Comparison of ENCODE assay signal across 21 mouse cellular contexts in genomic region chr2:173079766-173080549, GRCm38 (mm10). TPM values are rescaled to one million over a fixed set of nuclear protein-coding genes. Genes with fewer than 3 reads are reported as not detected.
DNase-seq lines count a peak whose midpoint lies in the region; ATAC-seq lines count a peak whose summit lies in the region.
"Had no signal": no experiment of that assay in that cellular context is flagged by ENCODE, and none has a peak within 500 bp of the region (broad histone marks: within the 10 kb centered on the region; RNA-seq: fewer than 3 reads in every experiment).

No protein-coding gene starts in this region.

- no peak overlapping the region for H3K4me2 ChIP-seq in heart, embryonic 13.5 days
- no peak overlapping the region for H3K4me2 ChIP-seq in intestine, embryonic 16.5 days (ENCODE audit: low read depth, low read length)
- H3K4me2 ChIP-seq in intestine, embryonic 15.5 days (replicated peaks), result no peak overlapping the region
- H3K4me2 ChIP-seq: embryonic facial prominence, embryonic 15.5 days; kidney, embryonic 15.5 days; midbrain, embryonic 13.5 days had no signal

- WGBS in heart, embryonic 13.5 days, result 37% methylated on average over 10 of the region's 10 CpGs
- 54% methylated on average over 10 of the region's 10 CpGs for WGBS in intestine, embryonic 16.5 days
- 58% methylated on average over 10 of the region's 10 CpGs for WGBS in intestine, embryonic 15.5 days

- intact Hi-C loops in gastrocnemius, postnatal 36 days (cut with DNase I), result loop anchor here (5.0 kb wide), 1 partner anchor 38 kb away; no protein-coding TSS in a partner anchor
- intact Hi-C loops in heart, postnatal 10 days (cut with DNase I), result loop anchor here (2.0 to 10.0 kb wide), 3 partner anchors 35 to 605 kb away; partner anchors contain the start of gene Fam209

- peak; percentile 34 for DNase-seq in gastrocnemius, adult 18-20 months (ENCODE audit: low spot score)
- DNase-seq in gastrocnemius, postnatal 36 days, result no peak
- no peak for DNase-seq in heart, postnatal 10 days
- DNase-seq in 416B (ENCODE audit: low read depth), result peak; percentile 11
- DNase-seq in spleen, postnatal 36 days (ENCODE audit: low spot score in 2 of 2), result no peak

- no peak overlapping the region for H3K4me3 ChIP-seq in heart, embryonic 13.5 days
- H3K4me3 ChIP-seq in intestine, embryonic 16.5 days (ENCODE audit: low read length), result no peak overlapping the region
- no peak overlapping the region for H3K4me3 ChIP-seq in intestine, embryonic 15.5 days (replicated peaks)
- H3K4me3 ChIP-seq: embryonic facial prominence, embryonic 15.5 days; hindbrain, embryonic 10.5 days; kidney, embryonic 15.5 days; midbrain, embryonic 13.5 days had no signal

- H3K9me3 ChIP-seq in heart, embryonic 13.5 days, result no peaks in the 10 kb centered on the region; the same call in 1 of the 2 replicates
- H3K9me3 ChIP-seq in intestine, embryonic 16.5 days (ENCODE audit: control insufficient read depth, low read length), result no peaks in the 10 kb centered on the region
- no peaks in the 10 kb centered on the region for H3K9me3 ChIP-seq in intestine, embryonic 15.5 days
- H3K9me3 ChIP-seq: embryonic facial prominence, embryonic 15.5 days; hindbrain, embryonic 10.5 days; kidney, embryonic 15.5 days; midbrain, embryonic 13.5 days had no signal

- H3K27me3 ChIP-seq in heart, embryonic 13.5 days (replicated peaks), result no peaks in the 10 kb centered on the region
- no peaks in the 10 kb centered on the region for H3K27me3 ChIP-seq in intestine, embryonic 16.5 days (replicated peaks; ENCODE audit: control insufficient read depth, insufficient read depth, low read length)
- H3K27me3 ChIP-seq in intestine, embryonic 15.5 days (replicated peaks), result no peaks in the 10 kb centered on the region
- H3K27me3 ChIP-seq: embryonic facial prominence, embryonic 15.5 days; kidney, embryonic 15.5 days had no signal

- peaks cover 35% of the 10 kb centered on the region for H3K4me1 ChIP-seq in heart, embryonic 13.5 days
- H3K4me1 ChIP-seq in intestine, embryonic 16.5 days (ENCODE audit: control insufficient read depth, insufficient read depth, low read length), result peaks cover 5% of the 10 kb centered on the region; the same call in 1 of the 2 replicates
- H3K4me1 ChIP-seq in intestine, embryonic 15.5 days (replicated peaks), result no peaks in the 10 kb centered on the region
- H3K4me1 ChIP-seq: midbrain, embryonic 13.5 days had no signal

- ATAC-seq in heart, embryonic 13.5 days (ENCODE audit: extremely low read depth, insufficient number of reproducible peaks, low FRiP score, low TSS enrichment), result no peak
- no peak for ATAC-seq in intestine, embryonic 16.5 days
- no peak for ATAC-seq in intestine, embryonic 15.5 days
- ATAC-seq: inflammation-experienced regulatory T-cells, adult 6 months had no signal

- peak overlapping the region; percentile 61 for H3K9ac ChIP-seq in heart, embryonic 13.5 days
- 0 out of 2 replicates have a peak overlapping the region, but pooled peaks have one; percentile 6 for H3K9ac ChIP-seq in intestine, embryonic 16.5 days (ENCODE audit: low read depth, low read length)
- H3K9ac ChIP-seq in intestine, embryonic 15.5 days, result no peak overlapping the region
- H3K9ac ChIP-seq: embryonic facial prominence, embryonic 15.5 days; kidney, embryonic 15.5 days; liver, embryonic 14.5 days; midbrain, embryonic 13.5 days had no signal

- no peaks in the 10 kb centered on the region for H3K36me3 ChIP-seq in heart, embryonic 13.5 days
- no peaks in the 10 kb centered on the region for H3K36me3 ChIP-seq in intestine, embryonic 16.5 days (ENCODE audit: control insufficient read depth, insufficient read depth, low read length)
- no peaks in the 10 kb centered on the region for H3K36me3 ChIP-seq in intestine, embryonic 15.5 days
- H3K36me3 ChIP-seq: embryonic facial prominence, embryonic 15.5 days; hindbrain, embryonic 10.5 days; kidney, embryonic 15.5 days; midbrain, embryonic 13.5 days had no signal

- H3K27ac ChIP-seq in heart, embryonic 13.5 days (replicated peaks), result peak overlapping the region; percentile 84
- H3K27ac ChIP-seq in intestine, embryonic 16.5 days (ENCODE audit: low read length), result no peak overlapping the region
- no peak overlapping the region for H3K27ac ChIP-seq in intestine, embryonic 15.5 days
- H3K27ac ChIP-seq: embryonic facial prominence, embryonic 15.5 days; hindbrain, embryonic 10.5 days; kidney, embryonic 15.5 days; liver, embryonic 14.5 days; midbrain, embryonic 13.5 days; stomach, postnatal 0 days had no signal

RNA-seq across cellular contexts. Expression of gene Ctcfl, which starts 39.4 kb away (rescaled TPM):
- under 1 TPM; 0.07 to 0.19 TPM for total RNA-seq in gastrocnemius, adult 18-20 months (2021)
- under 1 TPM in 1 of 2 experiments, not detected in 1; 0.15 TPM for total RNA-seq in gastrocnemius, postnatal 36 days (2021)
- 0.70 and 0.84 TPM in 2 replicates for polyA plus RNA-seq in heart, embryonic 13.5 days (2015; fragmentation: Nextera tagmentation; extraction: Ambion mirVana)
- under 1 TPM in 1 of 2 experiments, not detected in 1; 0.10 TPM for total RNA-seq in heart, postnatal 10 days (2021)
- 0.22 and 0.23 TPM in 2 replicates for polyA plus RNA-seq in intestine, embryonic 16.5 days (2015; fragmentation: Nextera tagmentation; extraction: Ambion mirVana)
- polyA plus RNA-seq in intestine, embryonic 15.5 days (2015; fragmentation: Nextera tagmentation; extraction: Ambion mirVana), result 0.23 and 0.36 TPM in 2 replicates
- total RNA-seq: layer of hippocampus, postnatal 36 days; left cerebral cortex, postnatal 14 days; MEL had no signal
- polyA plus RNA-seq: forebrain, embryonic 16.5 days; inflammation-experienced regulatory T-cells, adult 6 months; limb, embryonic 14.5 days; lung, postnatal 0 days; stomach, postnatal 0 days had no signal

RNA-seq across cellular contexts. Expression of gene Rbm38, which starts 59.7 kb away (rescaled TPM):
- 100 to 1,000 TPM; 225 to 230 TPM for total RNA-seq in gastrocnemius, adult 18-20 months (2021)
- 100 to 1,000 TPM; 180 to 220 TPM for total RNA-seq in gastrocnemius, postnatal 36 days (2021)
- polyA plus RNA-seq in heart, embryonic 13.5 days (2015; fragmentation: Nextera tagmentation; extraction: Ambion mirVana), result 116 and 121 TPM in 2 replicates
- 100 to 1,000 TPM; 146 to 187 TPM for total RNA-seq in heart, postnatal 10 days (2021)
- polyA plus RNA-seq in intestine, embryonic 16.5 days (2015; fragmentation: Nextera tagmentation; extraction: Ambion mirVana), result 62.6 and 64.6 TPM in 2 replicates
- 46.6 and 49.2 TPM in 2 replicates for polyA plus RNA-seq in intestine, embryonic 15.5 days (2015; fragmentation: Nextera tagmentation; extraction: Ambion mirVana)

Comparison
In these comparisons a context has a peak if more than half of its experiments do, and no peak if none do; other contexts are left out.
1. DNase-seq: peak in gastrocnemius, adult 18-20 months (single experiment) and 416B (single experiment); none in gastrocnemius, postnatal 36 days (0 of 2), heart, postnatal 10 days (0 of 2) and spleen, postnatal 36 days (0 of 2).